Mouse (Mus musculus) G1E (cell line): ENCODE measurements around the gene Pitpnc1. TPM values are rescaled to one million over a fixed set of nuclear protein-coding genes. Genes with fewer than 3 reads are reported as not detected.

Experiments
- ATAC-seq: 2 replicates; pipeline ENCODE4 v1.8.0; 2016; ENCODE audit warnings: mild to moderate bottlenecking; ENCODE audit not compliant: insufficient number of reproducible peaks, poor library complexity, low FRiP score, severe bottlenecking; ENCODE audit errors: extremely low read depth
- DNase-seq: peaks from one replicate; pipeline ENCODE4 v3.0.0; 2012; ENCODE audit warnings: low spot score
- H3K27me3 ChIP-seq: 2 replicates; pipeline ENCODE4 v1.6.1; 2012; ENCODE audit warnings: mild to moderate bottlenecking, low read length, inconsistent platforms; ENCODE audit not compliant: insufficient read depth
- H3K36me3 ChIP-seq: replicated peaks from 2 replicates; pipeline ENCODE3; 2012; ENCODE audit warnings: mild to moderate bottlenecking, inconsistent platforms
- H3K4me1 ChIP-seq: 2 replicates; pipeline ENCODE4 v1.6.1; 2012; ENCODE audit warnings: low read depth, low read length, inconsistent platforms, mixed read lengths; ENCODE audit not compliant: insufficient read depth
- H3K4me3 ChIP-seq: 2 replicates; pipeline ENCODE4 v1.5.1; 2012; ENCODE audit warnings: low read depth, mild to moderate bottlenecking, inconsistent platforms, low read length, moderate library complexity, mixed read lengths
- H3K9me3 ChIP-seq: replicated peaks from 2 replicates; pipeline ENCODE4 v1.6.1; 2012; ENCODE audit warnings: inconsistent platforms
- CTCF ChIP-seq: IDR thresholded peaks from 2 replicates; pipeline ENCODE4 v1.5.1; 2012; ENCODE audit warnings: low read depth, low read length, inconsistent platforms, mixed read lengths
- GATA1 ChIP-seq: IDR thresholded peaks from 2 replicates; pipeline ENCODE4 v1.6.1; 2012; ENCODE audit warnings: borderline replicate concordance, low read length, inconsistent platforms, mixed read lengths
- GATA2 ChIP-seq: IDR thresholded peaks from 2 replicates; pipeline ENCODE4 v1.6.1; 2012; ENCODE audit warnings: low read depth, low read length, inconsistent platforms, borderline replicate concordance
- POLR2AphosphoS5 ChIP-seq: IDR thresholded peaks from 2 replicates; pipeline ENCODE4 v1.6.1; 2012; ENCODE audit warnings: low read depth, low read length, inconsistent platforms; ENCODE audit not compliant: insufficient replicate concordance
- TAL1 ChIP-seq: conservative IDR thresholded peaks from 2 replicates; pipeline ENCODE4 v1.6.1; 2012; ENCODE audit warnings: low read depth, low read length, inconsistent platforms, mixed read lengths
- polyA plus RNA-seq: library from polyadenylated mRNA; stranded (reverse); fragments of >175 nt; gene quantifications from 2 replicates; pipeline ENCODE4 v1.2.3, GENCODE M21; 2012
- total RNA-seq, 2 experiments: library from RNA; stranded (forward) in 1 of 2; stranded (reverse) in 1 of 2; fragments of 200-1000 nt in 1 of 2; fragments of >200 nt in 1 of 2; fragmentation: Nextera tagmentation in 1 of 2; gene quantifications; 2 replicates each; pipeline ENCODE4 v1.2.3; 2014 to 2017

Gene Pitpnc1
- total and polyA plus RNA-seq, 3 experiments, result 9.9 to 53.5 (median 31.5) TPM

- DNase-seq, result no peak
- Histone ChIP-seq H3K36me3 (peaks cover 81% of the 10 kb centered on the region), H3K27me3 (no peaks in the 10 kb centered on the region), H3K4me1 (no peaks in the 10 kb centered on the region), H3K9me3 (no peaks in the 10 kb centered on the region; the same call in 1 of the 2 replicates), H3K4me3 (no peak overlapping the region)
- no peak for ATAC-seq
- TF ChIP-seq CTCF, result no peak
- no peak for TF ChIP-seq GATA2
- no peak for TF ChIP-seq GATA1
- no peak for TF ChIP-seq TAL1
Measured at GRCm38 (mm10) chr11:107331425-107331824, 139.1 kb downstream of the Pitpnc1 start.

GRCm38 (mm10) chr11:107327326-107327725, 143.2 kb downstream of the Pitpnc1 start:
- no peaks in the 10 kb centered on the region for H3K27me3 ChIP-seq
- no peaks in the 10 kb centered on the region for H3K4me1 ChIP-seq
- peaks cover 81% of the 10 kb centered on the region for H3K36me3 ChIP-seq
- no peak overlapping the region for H3K4me3 ChIP-seq
- no peak for ATAC-seq
- H3K9me3 ChIP-seq, result no peaks in the 10 kb centered on the region
- no peak for DNase-seq
- TF ChIP-seq CTCF (no peak), TAL1 (no peak), GATA1 (no peak), GATA2 (no peak), POLR2AphosphoS5 (no peak)

GRCm38 (mm10) chr11:107325739-107326725, 144.5 kb downstream of the Pitpnc1 start:
- Histone ChIP-seq H3K27me3 (no peaks in the 10 kb centered on the region), H3K4me1 (no peaks in the 10 kb centered on the region), H3K4me3 (no peak overlapping the region), H3K9me3 (no peaks in the 10 kb centered on the region), H3K36me3 (peaks cover 83% of the 10 kb centered on the region)
- no peak for DNase-seq
- no peak for TF ChIP-seq POLR2AphosphoS5
- no peak for ATAC-seq

- ATAC-seq (no peak), DNase-seq (no peak)
- TF ChIP-seq GATA1 (no peak), POLR2AphosphoS5 (no peak), CTCF (no peak), TAL1 (no peak), GATA2 (no peak)
- peaks cover 77% of the 10 kb centered on the region for H3K36me3 ChIP-seq
- no peaks in the 10 kb centered on the region for H3K9me3 ChIP-seq
- no peaks in the 10 kb centered on the region for H3K4me1 ChIP-seq
- H3K4me3 ChIP-seq, result no peak overlapping the region
- no peaks in the 10 kb centered on the region for H3K27me3 ChIP-seq
Measured at GRCm38 (mm10) chr11:107325226-107325625, 145.3 kb downstream of the Pitpnc1 start.

- Histone ChIP-seq H3K27me3 (no peaks in the 10 kb centered on the region), H3K9me3 (no peaks in the 10 kb centered on the region), H3K36me3 (peaks cover 85% of the 10 kb centered on the region), H3K4me3 (no peak overlapping the region), H3K4me1 (peaks cover 3% of the 10 kb centered on the region)
- TF ChIP-seq GATA2, result no peak
- TF ChIP-seq CTCF, result no peak
- TF ChIP-seq TAL1, result no peak
- TF ChIP-seq GATA1, result no peak
- no peak for TF ChIP-seq POLR2AphosphoS5
- DNase-seq, result no peak
- no peak for ATAC-seq
Measured at GRCm38 (mm10) chr11:107323173-107323572, 147.3 kb downstream of the Pitpnc1 start.

GRCm38 (mm10) chr11:107322226-107322625, 148.3 kb downstream of the Pitpnc1 start:
- Histone ChIP-seq H3K36me3 (peaks cover 84% of the 10 kb centered on the region), H3K27me3 (no peaks in the 10 kb centered on the region), H3K4me1 (peaks cover 11% of the 10 kb centered on the region), H3K9me3 (no peaks in the 10 kb centered on the region), H3K4me3 (no peak overlapping the region)
- TF ChIP-seq CTCF, result no peak
- no peak for TF ChIP-seq GATA2
- TF ChIP-seq POLR2AphosphoS5, result no peak
- TF ChIP-seq TAL1, result no peak
- TF ChIP-seq GATA1, result no peak
- ATAC-seq (no peak), DNase-seq (no peak)
